Mouse (Mus musculus): ENCODE results near the gene Utp20.
A peak's percentile ranks its signal among the peaks of the same experiment; 100 is the strongest.
"Not testable (repeated sequence)": the region's sequence is repeated elsewhere in the genome, so short reads cannot be mapped to it uniquely, and the experiment has no call there.

Gene Utp20

GRCm38 (mm10) chr10:88826188-88826946 is at the start of gene Utp20:
Gene Utp20, minus strand, starts transcription at chr10:88826804.
- DNase-seq (ENCODE audit: low read depth in 1 of 2, low spot score in 2 of 2), result peak; percentile 45 to 66

DNA sequence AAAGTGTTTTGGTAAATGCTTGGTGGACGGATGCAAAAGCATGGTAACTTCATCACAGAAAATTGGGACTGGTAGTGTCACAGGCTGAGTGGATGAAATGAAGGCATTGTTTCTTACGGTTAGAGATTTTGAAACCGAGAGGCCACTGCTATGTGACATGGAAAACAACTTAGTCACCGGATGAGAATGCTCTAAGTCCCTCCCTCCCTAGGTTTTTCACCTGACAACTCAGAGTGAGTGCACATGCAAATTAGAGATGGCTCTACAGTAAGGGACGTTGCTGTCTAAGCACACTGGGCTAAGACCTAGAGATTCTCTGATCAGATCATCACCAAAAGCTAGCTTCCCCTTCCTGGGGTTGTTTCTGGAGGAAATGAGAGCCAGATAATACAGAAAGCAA is 48.3 kb upstream of the Utp20 start:
- DNase-seq (ENCODE audit: low read depth in 1 of 2, low spot score in 2 of 2), result no peak

GRCm38 (mm10) chr10:88866017-88866416 is 39.4 kb upstream of the Utp20 start:
- DNase-seq (ENCODE audit: low read depth in 1 of 2, low spot score in 2 of 2), result no peak

- DNase-seq (ENCODE audit: low read depth in 1 of 2, low spot score in 2 of 2), result no peak
Observed at GRCm38 (mm10) chr10:88862293-88862692, 35.7 kb upstream of the Utp20 start.

- DNase-seq (ENCODE audit: low read depth in 1 of 2, low spot score in 2 of 2), result no peak
Observed at GRCm38 (mm10) chr10:88861416-88861815, 34.8 kb upstream of the Utp20 start.

DNA sequence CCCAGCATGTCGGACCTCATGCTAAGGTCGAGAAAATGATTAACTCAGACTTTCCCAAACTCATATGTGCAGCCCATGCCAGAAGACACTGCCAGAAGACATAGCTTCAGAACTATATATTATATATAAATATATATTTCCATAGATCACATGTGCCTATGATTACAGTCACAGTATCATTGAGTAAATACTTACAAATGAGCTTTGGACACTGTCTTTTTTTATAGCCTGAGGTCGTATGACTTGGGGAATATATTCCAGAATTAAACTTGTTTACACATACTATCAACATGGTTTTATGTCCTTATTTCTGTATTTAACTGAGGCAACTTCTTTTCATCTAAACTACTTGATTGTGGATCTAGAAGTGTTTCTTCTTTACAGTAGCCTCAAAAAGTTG is 34.3 kb upstream of the Utp20 start:
- no peak for DNase-seq (ENCODE audit: low read depth in 1 of 2, low spot score in 2 of 2)

DNA sequence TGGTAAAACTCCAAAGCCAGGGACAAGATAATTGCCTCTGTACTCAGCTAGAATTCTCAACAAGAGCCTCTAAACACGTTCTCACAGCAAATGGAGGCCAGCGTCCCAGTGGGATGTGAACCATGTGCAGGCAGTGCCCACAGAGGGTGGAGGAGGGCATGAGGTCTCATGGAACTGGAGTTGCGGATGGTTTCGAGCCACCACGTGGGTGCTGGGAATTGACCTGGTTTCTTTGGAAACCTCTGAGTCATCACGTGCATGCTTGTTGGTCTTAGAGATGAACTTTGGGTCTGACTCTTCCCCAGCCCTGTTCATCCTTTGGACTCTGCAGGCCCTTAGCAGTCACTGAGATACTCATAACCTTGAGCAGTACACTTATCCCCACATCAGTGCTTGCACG is 26.7 kb upstream of the Utp20 start:
- no peak for DNase-seq (ENCODE audit: low read depth in 1 of 2, low spot score in 2 of 2)

- no peak for DNase-seq (ENCODE audit: low read depth in 1 of 2, low spot score in 2 of 2)
Observed at GRCm38 (mm10) chr10:88849976-88850375, 23.4 kb upstream of the Utp20 start.

GRCm38 (mm10) chr10:88848876-88849476 is 22.4 kb upstream of the Utp20 start:
- no peak for DNase-seq (ENCODE audit: low read depth in 1 of 2, low spot score in 2 of 2)

- DNase-seq (ENCODE audit: low read depth in 1 of 2, low spot score in 2 of 2), result no peak
Observed at GRCm38 (mm10) chr10:88834227-88834626, 7.6 kb upstream of the Utp20 start.

DNA sequence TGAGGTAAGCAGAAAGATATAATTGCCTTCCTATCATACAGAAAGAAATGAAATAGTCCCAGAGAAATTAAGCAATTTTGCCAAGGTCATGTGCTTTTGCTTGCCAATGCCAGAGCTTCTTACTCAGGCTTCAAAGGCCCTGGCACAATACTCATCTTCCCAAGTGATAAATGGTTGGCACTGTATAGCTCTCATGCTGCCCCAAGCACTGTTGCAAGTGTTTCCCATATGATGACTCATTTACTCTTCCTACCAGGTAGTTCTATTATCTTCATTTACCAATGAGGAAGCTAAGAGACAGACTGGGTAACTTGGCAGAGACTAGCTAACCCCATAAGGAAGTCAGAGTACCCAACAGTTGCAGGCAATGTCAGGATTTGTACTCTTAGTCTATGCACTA is 1.8 kb upstream of the Utp20 start:
- DNase-seq (ENCODE audit: low read depth in 1 of 2, low spot score in 2 of 2), result no peak

GRCm38 (mm10) chr10:88827596-88827995 is 992 bp upstream of the Utp20 start:
- DNase-seq (ENCODE audit: low read depth in 1 of 2, low spot score in 2 of 2), result no peak

DNA sequence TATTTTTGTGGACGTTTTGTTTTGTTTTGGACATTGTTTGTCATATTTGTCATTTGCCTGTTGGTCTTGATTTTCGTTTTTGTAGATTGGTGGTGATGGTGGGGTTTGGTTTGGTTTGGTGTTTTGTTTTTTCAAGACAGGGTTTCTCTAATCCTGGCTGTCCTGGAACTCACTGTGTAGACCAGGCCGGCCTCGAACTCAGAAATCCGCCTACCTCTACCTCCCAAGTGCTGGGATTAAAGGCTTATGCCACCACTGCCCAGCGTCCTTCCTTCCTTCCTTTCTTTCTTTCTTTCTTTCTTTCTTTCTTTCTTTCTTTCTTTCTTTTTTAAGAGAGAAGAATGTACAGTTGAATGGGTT is 323 bp upstream of the Utp20 start:
- DNase-seq (ENCODE audit: low read depth in 1 of 2, low spot score in 2 of 2), result not testable (repeated sequence)

DNA sequence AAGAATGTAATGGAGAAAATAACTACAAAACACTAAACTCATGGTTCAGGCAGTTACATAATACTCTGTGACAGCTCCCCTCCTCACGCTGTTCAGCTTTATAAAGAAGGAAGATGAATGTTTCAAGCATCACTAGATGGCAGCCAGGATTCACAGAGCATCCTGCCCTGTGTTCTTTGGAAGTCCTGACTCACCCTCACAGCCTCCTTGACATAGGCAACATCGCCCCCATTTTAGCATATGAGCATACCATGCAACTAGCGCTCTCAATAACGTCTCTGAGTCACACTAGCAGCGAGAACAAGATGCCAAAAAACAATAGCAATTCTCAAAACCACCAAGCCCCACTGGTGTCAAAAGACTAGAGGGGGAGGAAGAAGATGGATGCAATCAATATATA is 9.3 kb downstream of the Utp20 start:
- DNase-seq (ENCODE audit: low read depth in 1 of 2, low spot score in 2 of 2), result no peak

GRCm38 (mm10) chr10:88815256-88815655 is 11.3 kb downstream of the Utp20 start:
- no peak for DNase-seq (ENCODE audit: low read depth in 1 of 2, low spot score in 2 of 2)

GRCm38 (mm10) chr10:88811704-88812103 is 14.9 kb downstream of the Utp20 start:
- no peak for DNase-seq (ENCODE audit: low read depth in 1 of 2, low spot score in 2 of 2)

DNA sequence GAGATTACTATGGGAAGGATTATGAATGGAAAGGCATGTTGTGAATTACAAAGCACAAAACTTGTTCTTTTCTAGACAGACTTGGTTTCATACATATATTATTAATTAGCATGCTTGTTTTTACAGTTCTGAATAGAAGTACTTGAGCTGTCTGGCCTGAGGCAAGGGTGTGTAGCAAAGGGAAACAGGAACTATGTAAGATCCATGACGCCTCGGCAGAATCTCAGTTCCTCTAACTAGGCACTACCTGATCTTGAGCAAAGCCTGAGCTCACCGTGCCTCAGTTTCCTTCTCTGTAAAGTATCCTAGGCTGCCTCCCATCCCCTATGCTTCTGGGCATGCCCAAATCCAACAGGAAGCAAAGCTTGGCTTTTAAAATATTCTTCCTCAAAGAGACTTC is 24.4 kb downstream of the Utp20 start:
- DNase-seq (ENCODE audit: low read depth in 1 of 2, low spot score in 2 of 2), result peak in 1 of 2 experiments; percentile 27

DNA sequence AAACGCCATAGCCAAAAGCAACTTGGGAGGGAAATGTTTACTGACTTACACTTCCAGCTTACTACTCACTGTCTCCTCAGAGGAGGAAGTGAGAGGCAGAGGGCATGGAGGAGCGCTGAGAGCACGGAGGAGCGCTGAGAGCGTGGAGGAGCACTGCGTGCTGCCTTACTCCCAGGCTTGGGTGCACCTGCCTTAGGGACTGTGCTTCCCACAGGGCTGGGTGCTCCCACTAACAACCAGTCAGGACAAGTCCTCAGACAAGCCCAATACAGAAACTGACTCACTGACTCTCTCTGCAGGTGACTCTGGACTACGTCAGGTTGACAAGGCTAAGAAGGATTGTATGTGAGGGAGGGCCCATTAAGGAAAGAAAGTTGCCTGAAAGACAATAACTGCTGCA is 27.2 kb downstream of the Utp20 start:
- no peak for DNase-seq (ENCODE audit: low read depth in 1 of 2, low spot score in 2 of 2)

DNA sequence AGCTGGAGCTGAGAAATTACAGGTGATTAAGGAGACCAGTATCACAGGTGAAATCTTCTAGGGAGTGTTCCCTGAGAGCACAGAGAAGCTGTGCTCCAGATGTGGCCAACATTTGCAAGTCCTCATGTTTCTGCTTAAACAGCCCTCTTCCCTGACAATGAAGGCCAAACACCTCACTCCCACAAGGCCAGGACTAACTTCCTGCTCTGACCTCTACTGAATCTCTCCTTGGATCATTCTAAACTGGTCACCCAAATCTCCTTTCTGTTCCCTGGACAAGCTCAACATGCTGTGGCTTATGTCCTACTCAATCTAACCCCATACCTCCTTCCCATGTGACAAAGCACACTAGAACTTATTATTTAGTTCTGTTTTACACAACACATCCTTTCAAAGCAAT is 29.2 kb downstream of the Utp20 start:
- no peak for DNase-seq (ENCODE audit: low read depth in 1 of 2, low spot score in 2 of 2)

DNA sequence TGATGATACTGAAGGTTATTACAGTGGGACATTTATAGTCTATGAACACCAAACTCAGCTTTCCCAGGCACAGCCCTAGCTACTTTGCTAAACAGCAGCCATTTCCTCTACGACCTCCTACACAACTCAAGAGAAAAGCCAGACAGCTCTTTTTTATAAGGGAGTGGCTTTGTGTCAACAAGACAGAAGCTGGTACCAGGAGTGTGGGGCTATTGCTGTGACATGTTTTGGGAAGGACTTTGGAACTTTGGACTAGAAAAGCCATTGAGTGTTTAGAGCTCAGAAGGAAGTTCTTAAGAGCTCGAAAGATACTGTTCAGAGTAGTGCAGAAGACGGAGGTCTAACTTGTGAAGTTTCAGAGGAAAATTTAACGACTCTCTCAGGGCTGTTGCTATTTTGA is 29.7 kb downstream of the Utp20 start:
- DNase-seq (ENCODE audit: low read depth in 1 of 2, low spot score in 2 of 2), result no peak

DNA sequence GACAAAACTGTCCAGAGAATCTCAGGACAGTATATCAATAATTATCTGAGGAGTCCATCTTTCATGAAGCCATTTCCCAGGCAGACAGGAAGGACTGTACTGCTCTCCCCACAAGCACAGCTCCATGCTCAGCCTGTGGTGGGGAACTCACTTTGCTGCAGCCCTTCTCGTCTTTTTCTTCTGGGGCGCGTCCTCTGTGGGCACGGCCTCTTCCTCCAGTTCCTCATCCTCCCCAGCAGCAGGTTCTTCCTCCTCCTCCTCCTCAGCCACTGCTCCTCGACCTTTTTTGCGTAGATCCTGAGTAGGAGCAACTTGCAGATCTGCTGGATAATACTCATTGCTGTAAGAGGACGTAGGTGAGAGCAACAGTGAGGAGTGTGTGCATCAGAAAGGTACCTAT is 31.4 kb downstream of the Utp20 start:
- no peak for DNase-seq (ENCODE audit: low read depth in 1 of 2, low spot score in 2 of 2)

DNA sequence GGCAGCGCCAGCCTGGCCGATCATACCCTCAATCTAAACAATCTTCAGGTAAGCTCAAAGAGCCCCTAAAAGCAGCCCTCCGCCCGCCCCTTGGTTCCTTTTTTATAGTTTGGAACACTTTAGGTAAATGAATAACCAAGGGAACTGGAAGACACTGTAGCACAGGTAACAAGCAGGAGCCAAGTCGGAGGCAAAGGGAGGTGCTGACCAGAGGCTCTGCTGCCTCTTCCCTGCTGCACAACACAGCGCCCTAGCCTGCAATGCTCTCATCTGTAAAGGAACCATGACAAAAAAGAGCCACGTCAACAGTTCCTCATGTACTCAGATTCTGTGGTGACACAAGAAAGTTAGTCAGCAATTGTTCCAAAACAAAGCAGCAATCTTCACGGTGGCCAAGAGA is 32.0 kb downstream of the Utp20 start:
- DNase-seq (ENCODE audit: low read depth in 1 of 2, low spot score in 2 of 2), result no peak

DNA sequence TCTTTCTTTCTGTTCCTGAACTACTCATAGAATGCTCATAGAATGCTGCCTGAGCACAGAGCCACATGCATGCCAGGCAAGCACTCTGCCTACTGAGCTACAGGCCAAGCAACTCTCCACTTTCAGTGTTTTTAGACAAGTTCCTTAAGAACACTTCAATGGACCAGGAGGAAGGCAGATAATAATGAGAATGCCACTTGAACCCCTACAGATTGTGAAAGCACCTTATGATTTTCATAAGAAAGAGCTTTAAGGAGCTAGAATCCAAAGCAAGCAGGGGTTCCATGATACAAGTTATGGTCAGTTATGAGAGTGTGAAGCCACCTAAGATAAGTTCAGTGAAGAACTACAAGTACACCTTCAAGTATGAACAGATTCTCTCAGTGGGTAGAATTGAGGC is 32.9 kb downstream of the Utp20 start:
- no peak for DNase-seq (ENCODE audit: low read depth in 1 of 2, low spot score in 2 of 2)
